Mouse (Mus musculus) spleen, embryonic (tissue): ENCODE results near the gene Gm49325.

Experiments used
- CTCF ChIA-PET: fragments of 350-600 bp; sonication (Branson Sonifier 250); formaldehyde crosslinking; loops from one replicate; lab custom pipeline; 2022; lab: Charles Lee

The Gm49325 gene

DNA sequence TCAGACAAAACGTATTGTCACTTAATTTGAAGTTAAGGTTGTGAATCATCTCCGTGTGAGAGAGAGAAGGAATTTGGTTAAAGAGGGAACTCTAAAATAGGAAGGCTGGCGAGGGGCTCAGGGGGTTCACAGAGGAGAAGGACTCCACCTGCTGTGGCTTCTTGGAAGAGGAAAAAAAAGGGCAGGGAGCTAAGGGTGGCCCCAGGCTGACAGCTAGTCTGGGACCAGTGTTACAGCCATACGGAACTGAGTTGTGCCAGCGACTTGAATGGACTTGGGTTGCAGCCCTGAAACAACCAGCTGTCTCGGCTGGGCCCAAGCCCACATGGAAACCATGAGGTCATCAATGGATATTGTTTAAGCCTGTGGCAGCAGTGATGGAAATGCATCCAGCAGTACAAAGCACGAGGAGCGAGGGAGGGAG, 17.1 kb downstream of the Gm49325 start:
- CTCF ChIA-PET: no interaction called here

DNA sequence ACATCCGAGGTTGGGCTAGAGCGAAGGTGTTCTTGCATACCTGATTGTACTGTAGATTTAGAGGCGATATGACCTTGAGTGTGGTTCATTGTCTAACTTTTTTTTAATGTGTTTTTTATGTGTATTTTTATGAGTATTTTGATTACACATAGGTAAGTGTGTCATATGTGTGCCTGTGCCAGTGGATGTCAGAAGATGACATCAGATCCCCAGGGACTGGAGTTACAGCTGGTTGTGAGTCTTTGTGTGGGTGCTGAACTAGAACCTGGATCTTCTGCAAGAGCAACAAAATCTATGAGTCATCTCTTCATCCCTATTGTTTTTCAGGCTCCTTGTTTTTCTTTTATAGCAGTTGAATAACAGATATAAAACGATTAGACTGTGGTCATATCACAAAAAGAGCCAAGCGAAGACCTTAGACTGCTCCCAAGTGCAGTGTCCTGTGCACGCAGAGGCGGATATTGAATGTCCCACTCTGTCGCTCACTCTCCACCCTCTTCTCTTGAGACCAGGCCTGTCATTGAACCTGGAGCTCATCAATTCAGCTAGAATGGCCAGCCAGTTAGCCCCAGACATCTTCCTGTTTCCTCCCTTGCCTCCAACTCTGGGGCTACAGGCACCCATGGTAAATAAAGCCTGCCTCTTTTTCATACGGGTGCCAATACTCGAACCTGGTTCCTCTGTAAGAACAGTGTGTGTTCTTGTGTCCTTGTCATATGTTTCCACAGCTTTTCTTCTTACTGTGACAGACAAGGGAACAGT, 17.8 kb downstream of the Gm49325 start:
- CTCF ChIA-PET: no interaction called here

DNA sequence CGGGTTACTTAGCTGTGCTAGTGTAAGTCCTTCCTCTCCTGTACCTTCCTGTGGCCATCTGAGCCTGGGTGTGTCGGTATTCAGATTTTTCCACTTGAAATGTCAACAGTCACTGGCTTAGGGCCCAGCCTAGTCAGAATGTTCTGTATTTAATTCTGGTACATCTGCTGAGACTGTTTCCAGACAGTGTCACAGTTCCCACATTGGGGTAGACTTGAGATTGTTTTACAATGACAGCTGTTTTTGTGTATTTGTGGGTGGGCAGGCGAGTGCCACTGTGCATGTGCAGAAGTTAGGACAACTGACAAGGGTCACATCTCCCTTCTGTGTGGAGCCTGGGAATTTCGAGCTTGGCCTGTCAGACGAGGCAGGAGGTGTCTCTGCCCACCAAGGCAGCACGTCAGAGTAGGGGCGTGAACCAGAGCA, 18.6 kb downstream of the Gm49325 start:
- CTCF ChIA-PET: interaction anchor here (0.7 kb wide), 1 partner anchor 302 kb away, joined by 3 read pairs; no protein-coding TSS in a partner anchor

DNA sequence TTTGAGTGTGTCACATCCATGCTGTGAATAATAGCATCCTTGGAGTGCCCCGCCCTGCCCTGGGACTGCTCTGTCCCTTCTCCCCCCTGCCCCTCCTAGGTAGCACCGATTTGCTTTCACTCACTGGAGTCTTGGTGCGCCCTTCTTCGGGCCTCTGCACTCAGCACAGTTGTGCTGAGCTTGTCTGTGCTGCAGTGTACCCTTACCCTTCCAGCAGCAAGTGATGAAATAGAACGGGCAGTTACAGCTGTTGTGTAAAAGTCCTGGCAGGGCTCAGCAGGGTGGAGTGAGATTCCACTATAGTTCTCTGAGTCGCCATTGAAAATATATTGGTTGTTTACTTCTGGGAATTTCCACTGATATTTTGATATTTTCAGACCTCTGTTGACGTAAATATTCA, 20.0 kb downstream of the Gm49325 start:
- CTCF ChIA-PET: no interaction called here

DNA sequence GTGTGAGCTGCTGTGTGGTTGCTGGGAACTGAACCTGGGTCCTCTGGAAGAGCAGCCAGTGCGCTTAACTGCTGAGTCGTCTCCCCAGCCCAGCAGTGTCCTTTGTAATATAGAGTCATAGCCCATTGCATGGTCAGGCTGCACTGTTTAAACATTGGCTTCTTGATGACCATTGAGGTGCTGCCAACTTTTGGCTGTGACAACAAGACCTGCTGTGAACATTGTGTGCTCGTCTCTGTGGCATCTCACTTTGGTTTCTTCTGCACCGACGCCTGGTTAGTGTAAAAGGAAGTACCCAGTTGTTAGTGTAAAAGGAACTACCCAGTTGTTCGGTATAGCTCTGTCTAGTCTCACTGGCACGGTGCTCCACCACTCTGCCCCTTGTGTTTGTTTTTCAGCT, 20.6 kb downstream of the Gm49325 start:
- CTCF ChIA-PET: interaction anchor here (0.6 kb wide), 1 partner anchor 10 kb away, joined by 4 read pairs; no protein-coding TSS in a partner anchor

DNA sequence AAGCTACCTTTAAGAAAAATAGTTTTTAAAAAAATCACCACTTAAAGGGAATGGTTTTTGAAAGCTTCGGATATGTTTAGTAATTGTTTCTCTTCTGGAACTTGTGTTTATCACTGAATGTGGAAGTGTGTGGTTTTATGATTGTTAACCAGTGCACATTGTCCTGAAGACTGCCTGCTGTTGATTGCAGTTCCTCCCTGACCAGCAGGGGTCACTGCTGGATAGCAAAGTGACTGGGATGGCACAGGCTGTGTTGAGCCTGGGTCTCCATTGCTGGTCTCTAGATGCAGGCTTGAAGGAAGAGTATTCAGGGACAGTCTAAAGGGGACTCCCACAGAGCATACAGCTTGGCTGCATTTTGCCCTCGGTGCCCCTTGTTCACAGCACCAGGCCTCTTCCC, 21.5 kb downstream of the Gm49325 start:
- CTCF ChIA-PET: no interaction called here

DNA sequence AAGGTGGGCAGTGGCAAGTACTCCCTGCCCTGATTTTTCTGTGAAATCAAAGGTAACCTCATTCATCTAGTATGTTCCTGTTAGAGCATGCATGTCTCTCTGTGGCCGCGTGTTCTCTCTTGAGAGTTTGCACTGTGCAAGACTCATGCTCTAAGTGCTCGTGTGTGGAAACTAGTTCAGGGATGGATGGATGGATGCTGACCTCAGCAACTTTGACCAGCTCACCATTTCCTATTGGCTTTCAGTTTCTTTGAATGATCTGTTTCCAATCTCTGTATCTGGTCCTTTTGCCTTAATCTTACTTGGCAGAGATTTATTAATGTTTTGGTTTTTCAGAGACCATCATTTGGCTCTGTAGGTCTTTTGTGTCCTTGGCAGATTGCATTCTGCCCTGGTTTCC, 23.2 kb downstream of the Gm49325 start:
- CTCF ChIA-PET: interaction anchor here (0.7 kb wide), 1 partner anchor 582 kb away, joined by 4 read pairs; no protein-coding TSS in a partner anchor

DNA sequence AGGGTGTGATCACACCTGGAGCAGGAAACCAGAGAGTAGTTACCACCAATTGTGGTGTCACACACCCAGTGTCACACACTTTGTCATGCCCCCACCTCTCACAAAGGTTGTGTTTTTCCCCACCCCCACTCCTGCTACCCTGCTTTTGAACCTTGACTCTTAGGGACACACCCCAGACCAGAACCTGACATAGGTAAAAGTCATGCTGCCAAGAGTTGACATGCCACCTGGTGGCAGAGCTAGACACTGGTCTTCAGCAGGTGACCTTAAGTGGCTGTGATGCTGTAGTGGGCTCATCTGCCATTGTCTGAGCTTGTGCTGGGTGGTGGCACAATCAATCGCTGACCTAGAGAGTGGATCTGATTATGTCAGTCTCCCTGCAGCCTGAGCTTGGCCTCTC, 24.0 kb downstream of the Gm49325 start:
- CTCF ChIA-PET: interaction anchor here (1.0 kb wide), 1 partner anchor 23 kb away, joined by 12 read pairs; no protein-coding TSS in a partner anchor

DNA sequence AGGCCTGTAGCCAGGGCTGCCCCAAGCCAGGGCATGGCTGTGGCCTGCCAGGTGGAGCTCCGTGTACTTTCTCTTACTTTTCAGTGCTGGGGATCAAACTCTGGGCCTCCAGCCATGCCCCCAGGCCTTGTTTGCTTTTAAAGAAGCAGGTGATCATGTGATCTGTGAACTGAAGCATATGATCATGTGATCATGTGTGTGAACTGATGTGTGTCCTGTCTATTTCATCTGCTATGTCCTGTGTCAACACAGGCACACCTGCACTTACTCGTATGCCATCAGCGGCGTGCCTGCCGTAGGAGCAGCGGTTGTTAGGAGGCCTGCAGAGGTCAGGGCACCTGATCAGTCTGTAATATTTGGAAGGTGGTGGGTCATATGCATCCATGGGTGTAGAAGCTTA, 28.0 kb downstream of the Gm49325 start:
- CTCF ChIA-PET: no interaction called here

DNA sequence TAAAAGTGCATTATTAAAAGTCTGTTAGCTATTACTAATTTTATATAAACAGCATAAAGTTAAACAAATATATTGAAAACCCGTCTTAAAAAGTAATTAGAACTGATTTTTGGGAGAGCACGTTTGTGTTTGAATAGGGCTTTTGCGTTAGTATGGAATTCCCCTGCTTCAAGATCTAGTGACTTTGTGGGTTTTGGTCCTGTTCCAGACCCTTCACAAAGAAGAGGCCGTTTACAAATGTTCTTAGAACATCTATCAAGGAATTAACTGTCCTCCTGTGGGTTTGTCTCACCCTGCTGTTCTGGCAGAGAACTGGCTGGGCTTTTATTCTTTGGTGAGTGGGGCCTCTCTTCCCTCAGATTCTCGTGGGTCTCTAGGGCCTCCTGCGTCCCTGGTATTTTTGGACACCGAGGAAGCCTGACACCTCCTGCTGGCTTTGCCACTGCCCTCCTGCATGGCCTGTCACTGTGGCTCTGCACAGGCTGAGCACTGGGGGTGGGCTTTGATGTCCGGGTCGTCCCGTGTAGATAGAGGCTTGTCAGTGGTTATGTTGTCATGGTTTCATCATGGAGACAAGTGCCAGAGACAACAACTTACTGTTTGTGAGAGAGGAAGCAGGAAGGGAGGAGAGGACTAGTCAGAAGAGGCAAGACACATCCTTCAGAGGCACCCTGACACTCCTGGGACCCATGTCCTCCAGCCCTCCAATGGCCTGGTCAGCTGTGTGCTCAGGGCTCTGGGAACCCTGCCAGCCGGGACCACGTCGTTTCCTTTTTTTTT, 28.6 kb downstream of the Gm49325 start:
- CTCF ChIA-PET: no interaction called here

DNA sequence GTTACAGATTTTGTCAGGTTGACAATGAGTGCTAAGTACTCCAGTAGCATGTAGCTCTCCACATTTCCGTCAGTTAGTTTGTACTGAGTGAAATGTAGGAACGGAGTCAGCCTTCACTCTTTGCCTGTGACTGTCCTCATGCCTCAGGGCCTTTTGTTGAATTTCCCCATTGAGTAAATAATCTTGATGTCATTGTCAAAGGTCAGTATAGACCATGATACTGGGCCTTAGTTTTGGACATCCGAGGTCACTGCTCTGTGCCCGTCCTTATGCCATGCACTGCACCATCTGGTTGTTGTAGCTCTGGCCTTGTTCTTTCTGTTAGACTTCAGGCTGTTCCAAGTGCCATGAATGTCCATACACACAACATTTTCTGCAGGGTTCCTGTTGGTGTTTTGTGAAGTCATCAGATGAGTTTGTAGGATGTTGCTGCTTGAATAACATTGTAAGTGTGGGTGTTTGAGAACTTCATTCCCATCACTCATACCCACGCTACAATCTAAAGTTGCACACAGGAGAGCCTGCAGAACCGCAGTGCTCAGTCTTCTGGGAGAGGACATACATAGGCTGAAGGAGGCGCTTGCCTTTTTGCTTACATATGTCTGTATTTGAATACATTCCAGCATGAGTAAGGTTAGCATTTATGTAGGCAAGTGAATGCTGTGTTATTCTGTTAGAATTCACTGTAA, 30.4 kb downstream of the Gm49325 start:
- CTCF ChIA-PET: no interaction called here

DNA sequence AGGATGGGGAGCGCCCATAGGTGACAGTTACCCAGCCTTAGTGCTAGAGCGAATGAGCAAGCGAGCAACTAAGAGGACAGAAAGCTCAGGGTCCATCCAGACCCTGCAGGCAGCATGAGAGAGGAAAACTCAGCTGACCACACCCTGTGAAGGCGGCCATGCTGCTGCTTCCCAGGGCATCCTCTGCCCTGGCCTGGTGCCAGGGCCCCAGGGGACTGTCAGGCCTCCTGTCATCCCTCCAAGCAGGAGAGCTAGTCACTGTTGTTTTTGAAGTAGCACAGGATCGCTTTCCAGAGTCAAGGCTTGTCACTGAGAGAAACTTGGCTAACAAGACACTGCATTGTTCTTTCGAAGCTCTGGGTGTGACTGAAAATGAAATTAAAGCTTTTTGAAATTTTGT, 33.0 kb downstream of the Gm49325 start:
- CTCF ChIA-PET: no interaction called here

DNA sequence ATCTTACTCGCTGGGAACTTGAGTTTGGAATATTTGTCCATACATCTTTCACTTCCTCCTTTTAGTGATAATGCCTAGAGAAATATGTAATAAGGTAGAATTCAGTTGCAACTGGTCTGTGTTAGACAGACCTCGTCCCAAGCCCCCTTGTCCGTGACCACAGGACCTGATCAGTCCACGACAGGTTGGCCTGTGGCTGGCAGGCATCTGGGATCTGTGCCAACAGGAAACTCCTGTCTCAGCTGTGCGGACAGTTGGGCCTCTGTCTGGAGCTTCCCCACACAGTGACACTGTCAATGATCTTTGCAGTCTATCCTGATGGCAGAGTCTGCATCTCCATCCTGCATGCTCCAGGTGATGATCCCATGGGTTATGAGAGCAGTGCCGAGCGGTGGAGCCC, 37.2 kb downstream of the Gm49325 start:
- CTCF ChIA-PET: no interaction called here

DNA sequence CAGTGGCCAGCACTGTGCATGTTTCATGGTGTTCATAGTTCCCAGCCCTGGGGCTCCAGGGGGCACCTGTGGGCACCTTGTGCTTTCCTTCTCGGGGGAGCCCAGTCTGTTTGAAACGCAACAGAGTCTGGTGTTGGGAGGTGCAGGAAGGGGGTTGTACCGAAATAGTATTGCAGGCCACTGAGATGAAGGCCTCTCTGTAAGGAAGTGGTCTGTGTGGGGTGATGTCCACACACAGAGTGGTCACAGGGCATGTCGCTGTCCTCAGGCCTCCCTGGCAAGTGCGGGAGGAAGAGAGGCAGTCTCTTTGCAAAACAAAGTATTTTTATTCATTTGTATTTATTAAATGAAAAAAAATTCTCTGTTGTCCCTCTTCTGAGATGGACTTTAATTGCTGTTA, 39.6 kb downstream of the Gm49325 start:
- CTCF ChIA-PET: no interaction called here

DNA sequence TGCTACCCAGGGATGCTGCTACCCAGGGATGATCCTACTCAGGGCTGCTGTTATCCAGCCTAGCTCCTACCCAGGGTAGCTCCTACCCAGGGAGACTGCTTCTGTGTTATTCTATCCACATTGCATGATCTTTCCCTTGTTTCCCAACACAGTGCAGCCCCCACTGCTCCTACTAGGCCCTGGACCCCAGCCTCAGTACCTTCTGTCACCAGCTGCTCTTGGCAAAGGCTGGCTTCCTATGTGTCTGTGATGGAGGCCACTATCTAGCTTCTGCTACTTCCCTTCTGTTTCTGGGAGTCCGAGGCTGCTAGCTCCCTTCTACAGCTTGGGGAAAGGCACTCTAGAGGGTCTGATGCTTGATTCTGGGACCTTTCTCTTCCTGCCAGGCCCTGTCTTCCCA, 41.5 kb downstream of the Gm49325 start:
- CTCF ChIA-PET: no interaction called here

DNA sequence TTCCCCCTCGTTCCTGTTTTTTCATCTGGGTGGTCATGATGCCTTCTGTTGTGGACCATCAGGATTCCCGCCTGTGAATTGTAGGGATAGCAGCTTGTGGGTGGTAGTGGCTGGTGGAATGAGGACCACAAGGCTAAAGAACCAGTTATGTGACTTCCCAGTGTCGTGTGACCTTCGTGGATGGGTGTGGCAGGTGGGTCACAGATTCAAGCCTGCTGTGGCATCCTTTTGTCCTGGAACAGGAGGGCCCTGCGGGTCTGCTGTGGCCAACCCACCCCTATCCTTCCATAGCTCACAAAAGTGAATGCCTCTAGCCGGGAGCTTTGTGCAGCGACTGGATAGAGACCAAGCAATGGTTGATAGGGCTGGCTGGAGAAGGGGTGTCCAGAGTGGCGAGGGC, 41.9 kb downstream of the Gm49325 start:
- CTCF ChIA-PET: no interaction called here

DNA sequence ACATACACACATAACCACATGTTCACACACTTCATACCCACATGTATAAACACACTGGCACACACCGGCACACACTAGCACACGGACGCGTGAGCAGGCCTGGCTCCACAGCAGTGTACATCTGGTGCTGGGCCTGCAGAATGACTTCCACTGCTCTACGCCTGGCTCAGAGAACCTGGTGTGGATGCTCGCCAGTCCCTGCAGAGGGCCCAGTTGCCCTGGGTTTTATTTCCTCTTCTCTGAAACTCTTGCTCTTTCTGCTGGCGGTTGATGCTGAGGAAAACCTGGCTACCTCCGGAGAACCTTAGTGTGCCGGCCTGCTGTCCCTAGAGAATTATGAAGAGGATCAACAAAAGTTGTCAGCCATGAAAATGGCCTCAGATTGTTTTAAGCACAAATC, 46.0 kb downstream of the Gm49325 start:
- CTCF ChIA-PET: no interaction called here

DNA sequence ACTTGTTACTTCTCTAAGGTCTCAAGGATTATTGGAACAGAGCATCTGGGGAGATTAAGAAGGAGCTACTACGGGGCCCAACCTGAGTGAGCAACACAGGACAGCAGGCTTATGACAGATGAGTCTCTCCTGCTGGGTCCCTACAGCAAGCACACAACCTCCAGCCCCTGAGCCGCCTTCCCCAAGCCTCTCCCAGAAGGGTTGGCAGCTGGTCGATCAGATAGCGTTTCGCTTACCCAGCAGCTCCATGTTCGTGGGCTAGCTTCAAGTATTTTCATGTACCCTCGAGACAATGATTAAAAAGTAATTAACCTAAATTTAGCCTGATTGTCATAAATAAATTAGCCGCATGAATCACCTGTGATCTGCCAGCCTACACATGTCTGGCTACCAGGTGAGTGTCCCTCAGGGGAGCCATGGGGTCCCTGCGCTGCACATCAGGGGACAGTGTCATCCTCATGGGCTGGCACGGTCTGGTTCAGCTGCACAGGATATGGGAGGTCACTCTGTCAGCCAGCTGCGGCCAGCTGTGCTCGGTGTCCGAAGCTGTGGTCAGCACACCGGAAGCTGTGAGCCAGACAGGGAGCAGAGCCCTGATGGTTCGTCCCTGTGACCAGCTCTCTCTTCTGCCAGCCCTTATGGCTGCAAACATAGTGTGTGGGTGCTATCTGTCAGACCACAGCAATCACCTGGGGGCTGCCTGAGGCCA, 52.4 kb downstream of the Gm49325 start:
- CTCF ChIA-PET: no interaction called here

DNA sequence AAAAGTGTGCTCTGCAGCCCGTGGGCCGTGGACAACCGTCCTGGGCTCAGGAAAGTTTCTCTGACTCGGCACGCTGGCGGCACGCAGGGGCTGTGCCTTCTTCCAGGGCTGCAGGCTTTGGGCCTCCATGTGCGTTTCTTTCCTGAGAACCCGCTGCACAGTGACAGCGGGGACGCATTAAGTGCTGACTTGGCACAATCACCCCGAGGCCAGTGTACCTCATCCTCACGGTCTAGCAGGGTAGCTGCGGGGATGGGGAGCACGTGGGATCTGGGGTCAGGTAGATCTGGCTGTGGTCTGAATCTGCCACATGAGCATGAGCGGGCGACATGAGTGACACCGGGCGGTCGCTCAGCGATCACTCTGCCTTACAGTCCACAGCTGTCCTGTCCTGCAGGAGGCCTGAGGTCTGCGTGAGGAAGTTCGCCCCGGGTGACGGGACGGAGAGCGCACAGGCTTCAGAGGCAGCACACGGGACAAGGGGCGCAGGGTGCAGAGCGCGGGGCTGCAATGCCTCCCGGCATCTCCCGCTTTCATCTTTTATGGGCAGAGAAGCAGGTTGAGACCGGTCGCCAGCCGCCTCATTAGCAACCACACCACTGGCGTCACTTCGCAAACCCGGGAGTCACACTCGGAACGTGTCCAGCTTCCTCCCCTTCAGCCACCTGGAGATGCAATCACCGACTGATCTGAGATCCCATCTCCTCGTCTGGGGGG, 58.1 kb downstream of the Gm49325 start:
- CTCF ChIA-PET: no interaction called here

DNA sequence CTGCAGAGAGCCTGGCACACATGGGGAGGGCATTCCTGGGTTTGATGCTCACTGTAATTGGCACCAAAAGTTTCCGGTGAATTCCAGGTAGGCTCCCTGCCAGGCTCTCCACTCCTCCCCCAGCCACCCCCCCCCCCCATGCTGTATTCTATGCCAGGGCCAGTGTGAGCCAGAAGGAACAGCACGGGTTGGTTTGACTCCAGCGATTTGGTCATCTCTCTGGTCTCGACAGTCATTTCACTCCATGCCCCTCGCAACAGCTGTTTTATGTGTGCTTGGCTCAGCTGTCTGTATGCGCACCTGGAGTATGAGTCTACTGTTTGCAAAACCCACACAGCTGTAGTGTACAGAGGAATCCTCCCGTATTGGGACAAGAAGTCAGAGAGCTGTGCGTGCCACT, 60.3 kb downstream of the Gm49325 start:
- CTCF ChIA-PET: interaction anchor here (0.7 kb wide), 1 partner anchor 15 kb away, joined by 3 read pairs; no protein-coding TSS in a partner anchor

DNA sequence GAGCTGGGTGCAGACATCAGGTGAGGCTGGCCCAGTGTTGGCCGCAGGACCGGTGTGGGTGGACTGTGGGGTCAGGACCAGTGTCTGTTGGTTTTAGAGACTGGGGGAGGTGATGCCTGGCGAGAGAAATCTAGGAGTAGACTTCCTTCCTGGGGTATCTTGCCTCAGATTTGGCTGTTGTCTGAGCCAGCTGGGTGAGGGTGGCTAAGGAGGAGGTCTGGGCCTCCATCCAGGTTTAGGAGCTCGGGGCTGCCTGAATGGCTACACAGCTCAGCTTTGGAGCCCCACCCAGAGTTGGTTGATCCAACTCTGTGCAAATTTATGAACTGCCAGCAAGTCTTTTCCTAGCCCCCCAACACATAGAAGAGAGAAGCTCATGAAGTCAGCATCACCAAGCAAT, 61.4 kb downstream of the Gm49325 start:
- CTCF ChIA-PET: no interaction called here
